Mouse (Mus musculus): ENCODE results near the gene Fgr. TPM values are rescaled to one million over a fixed set of nuclear protein-coding genes. Genes with fewer than 3 reads are reported as not detected.

The Fgr gene
- total RNA-seq, 2 experiments from 2014 or later, result 0.19 to 0.40 TPM

- intact Hi-C loops (cut with DNase I), result no loop called here
- no peak for DNase-seq
Observed at GRCm38 (mm10) chr4:133046691-133047352, 72.9 kb downstream of the Fgr start.

GRCm38 (mm10) chr4:133047353-133048105, 73.6 kb downstream of the Fgr start:
- intact Hi-C loops (cut with DNase I), result no loop called here
- no peak for DNase-seq

GRCm38 (mm10) chr4:133049071-133049920, 75.4 kb downstream of the Fgr start:
- intact Hi-C loops (cut with DNase I), result no loop called here
- DNase-seq, result peak in 1 of 2 experiments; percentile 79

GRCm38 (mm10) chr4:133050196-133050836, 76.4 kb downstream of the Fgr start:
- DNase-seq, result peak in 1 of 2 experiments; percentile 62
- intact Hi-C loops (cut with DNase I), result no loop called here

- intact Hi-C loops (cut with DNase I), result no loop called here
- no peak for DNase-seq
Observed at GRCm38 (mm10) chr4:133050837-133051549, 77.1 kb downstream of the Fgr start.

GRCm38 (mm10) chr4:133051550-133051865, 77.6 kb downstream of the Fgr start:
- DNase-seq, result no peak
- intact Hi-C loops (cut with DNase I), result no loop called here

Other genes starting within 250 kb of the Fgr start
- gene Xkr8, start 241.5 kb upstream of the Fgr start, total RNA-seq (2021), result 1 to 10 TPM; 2.1 to 4.0 TPM
- gene Smpdl3b, start 216.8 kb upstream of the Fgr start, total RNA-seq (2021), result 1 to 10 TPM; 1.2 TPM
- 10 to 100 TPM; 17.3 to 20.4 TPM for gene Rpa2, start 205.8 kb upstream of the Fgr start, total RNA-seq (2021)
- 1 to 10 TPM; 2.6 to 3.3 TPM for gene Themis2, start 177.7 kb upstream of the Fgr start, total RNA-seq (2021)
- 10 to 100 TPM; 24.1 to 28.0 TPM for gene Ppp1r8, start 130.9 kb upstream of the Fgr start, total RNA-seq (2021)
- 10 to 100 TPM; 47.0 to 49.9 TPM for gene Stx12, start 89.6 kb upstream of the Fgr start, total RNA-seq (2021)
- gene Fam76a, start 51.5 kb upstream of the Fgr start, total RNA-seq (2021), result 10 to 100 TPM; 40.7 to 43.5 TPM
- 10 to 100 TPM; 54.0 to 63.0 TPM for gene Ahdc1, start 37.2 kb downstream of the Fgr start, total RNA-seq (2021)
- 100 to 1,000 TPM; 134 to 164 TPM for gene Wasf2, start 156.4 kb downstream of the Fgr start, total RNA-seq (2021)
- gene Cd164l2, start 238.0 kb downstream of the Fgr start, total RNA-seq (2021), result not detected
- gene Gpr3, start 238.4 kb downstream of the Fgr start, total RNA-seq (2021), result under 1 TPM in 1 of 2 experiments, not detected in 1; 0.12 TPM